Mouse (Mus musculus) intestine, postnatal 0 days (tissue): ENCODE measurements around the gene Kat7. TPM values are rescaled to one million over a fixed set of nuclear protein-coding genes. Genes with fewer than 3 reads are reported as not detected.

ENCODE experiments used
- ATAC-seq: fragments of 200-750 bp; cut with Nextera tagmentation; 2 replicates; pipeline ENCODE4 v1.8.0; 2017; ENCODE audit warnings: mild to moderate bottlenecking, moderate TSS enrichment, moderate library complexity
- H3K27ac ChIP-seq: fragments of 300-500 bp; sonication (generic); 2 replicates; pipeline ENCODE4 v1.5.1; 2014; ENCODE audit warnings: mild to moderate bottlenecking, low read depth, low read length, moderate library complexity
- H3K27me3 ChIP-seq: fragments of 300-500 bp; sonication (generic); replicated peaks from 2 replicates; pipeline ENCODE4 v1.6.1; 2014; ENCODE audit warnings: low read length, mixed read lengths; ENCODE audit not compliant: control insufficient read depth, insufficient read depth
- H3K36me3 ChIP-seq: fragments of 300-500 bp; sonication (generic); 2 replicates; pipeline ENCODE4 v1.6.1; 2014; ENCODE audit warnings: mild to moderate bottlenecking, moderate library complexity; ENCODE audit not compliant: control insufficient read depth, insufficient read depth
- H3K4me1 ChIP-seq: fragments of 300-500 bp; sonication (generic); replicated peaks from 2 replicates; pipeline ENCODE4 v1.6.1; 2014; ENCODE audit warnings: antibody characterized with exemption, low read length, mixed read lengths; ENCODE audit not compliant: control insufficient read depth, insufficient read depth
- H3K4me2 ChIP-seq: fragments of 300-500 bp; sonication (generic); replicated peaks from 2 replicates; pipeline ENCODE4 v1.6.1; 2014; ENCODE audit warnings: low read depth, mild to moderate bottlenecking, moderate library complexity
- H3K4me3 ChIP-seq: fragments of 300-500 bp; sonication (generic); 2 replicates; pipeline ENCODE4 v1.5.1; 2014; ENCODE audit warnings: low read depth, low read length
- H3K9ac ChIP-seq: fragments of 300-500 bp; sonication (generic); 2 replicates; pipeline ENCODE4 v1.6.1; 2014; ENCODE audit warnings: mild to moderate bottlenecking, low read depth, low read length
- H3K9me3 ChIP-seq: fragments of 300-500 bp; sonication (generic); 2 replicates; pipeline ENCODE4 v1.6.1; 2016; ENCODE audit warnings: mixed run types; ENCODE audit not compliant: control insufficient read depth
- CTCF ChIP-seq: sonication (generic); IDR thresholded peaks from 2 replicates; pipeline ENCODE4 v1.5.1; 2016; ENCODE audit warnings: low read depth, mild to moderate bottlenecking, control low read depth, antibody characterized with exemption, moderate library complexity
- WGBS: fragments of 180-500 bp; shearing (Covaris S2); extraction: QIAGEN DNeasy Blood & Tissue Kit; methylation state at CpG from one replicate; pipeline ENCODE4 v1.1.7; 2014; 5-methylcytosine and 5-hydroxymethylcytosine counted together
- polyA plus RNA-seq: library from polyadenylated mRNA; unstranded; fragments of >200 nt; fragmentation: Nextera tagmentation; extraction: Ambion mirVana; gene quantifications from 2 replicates; pipeline ENCODE4 v1.2.1, GENCODE M21; 2015

The Kat7 gene
- polyA plus RNA-seq, 1 experiment from 2014 or later = 29.7 TPM

DNA sequence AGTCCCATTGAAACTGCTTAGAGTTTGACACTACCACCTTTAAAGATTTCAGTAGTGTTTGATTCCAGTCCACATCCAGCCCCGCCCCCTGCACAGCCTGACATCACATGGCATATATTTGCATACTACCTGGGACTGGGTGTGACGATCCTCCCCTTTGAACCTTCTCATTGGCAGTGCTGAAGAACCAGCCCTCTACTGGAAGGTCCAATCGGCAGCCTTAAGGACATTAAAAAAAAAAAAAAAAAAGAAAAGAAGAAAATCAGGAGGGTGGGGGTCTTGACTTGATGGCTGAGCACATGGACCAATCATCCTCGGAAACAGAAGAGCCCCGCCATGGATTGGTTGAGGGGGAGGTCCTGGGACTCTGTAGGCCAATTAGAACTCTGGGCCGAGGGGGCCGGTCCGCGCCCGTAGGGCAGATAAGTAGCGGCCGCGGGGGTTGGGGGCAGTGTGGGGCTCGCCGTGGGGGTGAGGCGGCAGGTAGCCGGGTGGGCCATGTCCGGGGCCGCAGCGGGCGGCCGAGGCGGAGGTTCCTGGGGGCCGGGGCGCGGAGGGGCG, 26.6 kb upstream of the Kat7 start, which contains the start of gene Fam117a:
TSS of gene Fam117a (plus strand) at position 451 of the 561 bp plus-strand sequence.
- H3K27me3 ChIP-seq = no peaks in the 10 kb centered on the region
- H3K4me3 ChIP-seq = peak within 1 kb of the TSS; percentile 77
- H3K4me2 ChIP-seq = peak within 1 kb of the TSS; percentile 91
- H3K36me3 ChIP-seq = no peaks in the 10 kb centered on the region
- peak within 1 kb of the TSS; percentile 72 for H3K9ac ChIP-seq
- no peaks in the 10 kb centered on the region for H3K9me3 ChIP-seq
- under 1% methylated on average over 27 of the region's 27 CpGs for WGBS
- no peak; the same call in 1 of the 2 replicates for TF ChIP-seq CTCF
- H3K4me1 ChIP-seq = peaks cover 12% of the 10 kb centered on the region; the same call in 1 of the 2 replicates
- H3K27ac ChIP-seq = 0 out of 2 replicates have a peak within 1 kb of the TSS, but pooled peaks have one; percentile 3
- peak; percentile 93 for ATAC-seq

DNA sequence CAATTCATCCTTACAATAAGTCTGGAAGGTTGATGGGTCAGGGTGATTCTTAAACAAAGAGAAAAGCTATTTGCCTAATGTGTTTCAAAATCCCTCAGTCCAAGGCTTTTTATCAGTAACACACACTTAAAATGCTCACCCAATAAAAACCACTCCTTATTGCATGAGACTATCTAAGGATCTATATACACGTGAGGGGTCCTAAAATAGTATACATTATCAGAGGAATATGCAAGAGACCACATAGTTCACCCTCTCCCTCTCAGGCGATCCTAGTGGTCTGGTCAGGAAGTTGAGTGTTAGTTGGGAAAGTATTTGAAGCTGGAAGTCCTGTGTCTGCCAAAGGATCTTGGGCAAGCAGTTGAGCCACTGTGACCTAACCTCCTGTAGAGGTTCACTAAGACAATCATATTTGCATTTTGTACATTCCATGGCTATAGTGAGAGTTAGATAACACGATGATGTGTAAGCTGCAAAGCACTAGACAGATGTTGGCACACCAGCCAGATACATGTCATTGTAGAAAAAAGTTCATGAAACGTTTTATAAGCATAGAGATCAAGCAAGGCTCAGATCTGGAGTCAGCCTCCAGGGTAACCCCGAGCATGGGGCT, 24.5 kb upstream of the Kat7 start:
- Histone ChIP-seq H3K4me3 (no peak overlapping the region), H3K4me1 (peaks cover 12% of the 10 kb centered on the region; the same call in 1 of the 2 replicates), H3K36me3 (no peaks in the 10 kb centered on the region), H3K9ac (no peak overlapping the region), H3K27ac (no peak overlapping the region), H3K9me3 (no peaks in the 10 kb centered on the region), H3K4me2 (no peak overlapping the region), H3K27me3 (no peaks in the 10 kb centered on the region)
- ATAC-seq = no peak
- WGBS = 53% methylated on average over 5 of the region's 5 CpGs
- TF ChIP-seq CTCF = no peak

DNA sequence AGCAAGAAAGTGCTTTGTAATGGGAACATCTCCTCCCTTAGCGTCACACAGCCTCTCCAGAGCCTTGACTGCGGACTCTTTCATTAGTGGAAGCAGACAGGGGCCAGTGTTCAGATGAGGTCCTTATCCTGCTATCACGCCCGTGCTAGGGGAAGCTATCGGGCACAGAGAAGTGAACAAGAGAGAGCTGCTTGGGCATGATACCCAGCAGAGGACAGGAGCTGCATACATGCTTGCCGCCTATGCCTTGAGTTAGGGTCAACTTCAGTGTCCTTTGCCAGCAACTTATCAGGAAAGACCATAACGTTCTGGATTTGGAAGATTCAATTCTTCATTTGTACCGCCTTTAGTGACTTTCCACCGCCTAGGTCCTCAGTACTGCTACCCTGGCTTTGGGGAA, 23.8 kb upstream of the Kat7 start:
- Histone ChIP-seq H3K9ac (no peak overlapping the region), H3K27ac (no peak overlapping the region), H3K27me3 (no peaks in the 10 kb centered on the region), H3K9me3 (no peaks in the 10 kb centered on the region), H3K4me3 (no peak overlapping the region), H3K4me2 (no peak overlapping the region), H3K4me1 (peaks cover 5% of the 10 kb centered on the region; the same call in 1 of the 2 replicates), H3K36me3 (no peaks in the 10 kb centered on the region)
- no peak for TF ChIP-seq CTCF
- WGBS = 83% methylated on average over 9 of the region's 9 CpGs
- no peak for ATAC-seq

DNA sequence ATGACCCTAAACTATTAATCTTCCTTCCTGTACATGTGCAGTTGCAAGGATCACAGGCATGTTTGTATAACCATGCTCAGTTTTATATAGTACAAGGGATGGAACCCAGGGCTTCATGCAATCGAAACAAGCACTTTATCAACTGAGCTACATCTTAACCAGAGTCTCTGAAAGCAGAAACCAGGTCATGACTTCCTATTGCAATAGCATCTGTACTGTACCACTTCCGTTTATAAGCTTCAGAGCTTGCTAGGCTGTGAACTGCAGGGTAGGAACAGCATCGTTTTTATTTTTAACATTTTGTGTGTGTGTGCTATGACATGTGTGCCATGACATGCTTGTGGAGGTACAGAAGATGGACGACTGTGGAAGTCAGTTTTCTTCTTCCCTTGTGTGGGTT, 23.2 kb upstream of the Kat7 start:
- WGBS = 51% methylated on average over 4 of the region's 4 CpGs
- H3K27ac ChIP-seq = no peak overlapping the region
- no peaks in the 10 kb centered on the region for H3K36me3 ChIP-seq
- H3K4me3 ChIP-seq = no peak overlapping the region
- no peak overlapping the region for H3K9ac ChIP-seq
- H3K27me3 ChIP-seq = no peaks in the 10 kb centered on the region
- TF ChIP-seq CTCF = no peak
- no peaks in the 10 kb centered on the region for H3K9me3 ChIP-seq
- no peak overlapping the region for H3K4me2 ChIP-seq
- 0 out of 2 replicates have a peak, but pooled peaks cover 4% of the 10 kb centered on the region for H3K4me1 ChIP-seq
- no peak for ATAC-seq

DNA sequence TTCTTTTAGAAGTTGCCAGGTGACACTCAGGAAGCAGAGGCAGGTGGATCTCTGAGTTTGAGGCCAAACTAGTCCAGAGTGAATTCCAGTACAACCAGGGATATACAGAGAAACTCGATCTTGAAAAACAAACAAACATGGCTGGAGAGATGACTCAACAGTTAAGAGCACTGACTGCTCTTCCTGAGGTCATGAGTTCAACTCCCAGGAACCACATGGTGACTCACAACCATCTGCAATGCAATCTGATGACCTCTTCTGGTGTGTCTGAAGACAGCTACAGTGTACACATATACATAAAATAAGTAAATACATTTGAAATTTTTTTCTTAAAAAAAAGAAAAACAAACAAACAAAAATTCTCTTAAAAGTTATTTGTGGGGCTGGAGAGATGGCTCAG, 20.6 kb upstream of the Kat7 start:
- no peak overlapping the region for H3K4me3 ChIP-seq
- 32% methylated on average over 1 of the region's 1 CpGs for WGBS

DNA sequence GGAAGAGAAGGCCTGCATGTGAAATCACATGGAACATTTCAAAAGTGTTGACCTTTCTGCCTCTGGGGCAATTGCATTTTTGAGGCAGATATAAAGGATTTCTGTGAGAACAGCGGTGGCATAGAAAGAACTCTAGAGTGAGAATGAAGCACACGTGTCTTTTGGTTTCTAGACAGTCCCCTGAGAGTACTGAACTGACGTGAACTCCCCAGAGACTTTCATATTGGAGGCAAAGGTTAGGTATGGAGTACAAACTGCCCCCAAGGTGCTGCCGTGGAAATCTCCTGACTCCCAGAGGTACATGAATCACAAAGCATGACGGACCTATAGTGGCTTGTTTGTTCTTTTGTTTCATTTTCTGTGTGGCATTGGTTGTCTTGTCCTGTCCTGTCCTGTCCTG, 18.6 kb upstream of the Kat7 start:
- Histone ChIP-seq H3K27me3 (no peaks in the 10 kb centered on the region), H3K4me1 (no peaks in the 10 kb centered on the region), H3K9me3 (no peaks in the 10 kb centered on the region), H3K9ac (no peak overlapping the region), H3K4me2 (no peak overlapping the region), H3K4me3 (no peak overlapping the region), H3K36me3 (no peaks in the 10 kb centered on the region), H3K27ac (no peak overlapping the region)
- TF ChIP-seq CTCF = no peak
- no peak for ATAC-seq
- 64% methylated on average over 5 of the region's 5 CpGs for WGBS

More for the DNA sequence above, 20.6 kb upstream of the Kat7 start:
- H3K27me3 ChIP-seq = no peaks in the 10 kb centered on the region
- ATAC-seq = no peak
- no peaks in the 10 kb centered on the region for H3K36me3 ChIP-seq
- H3K9ac ChIP-seq = no peak overlapping the region
- no peak overlapping the region for H3K4me2 ChIP-seq
- H3K9me3 ChIP-seq = no peaks in the 10 kb centered on the region
- no peaks in the 10 kb centered on the region for H3K4me1 ChIP-seq
- TF ChIP-seq CTCF = no peak
- H3K27ac ChIP-seq = no peak overlapping the region
